Mouse (Mus musculus) liver, postnatal 0 days (tissue): ENCODE data around the gene Dpy19l3.

ENCODE experiments used
- CTCF ChIP-seq: sonication (generic); IDR thresholded peaks from 2 replicates; pipeline ENCODE4 v1.5.1; 2016; ENCODE audit warnings: antibody characterized with exemption, low read depth
- EP300 ChIP-seq: IDR thresholded peaks from 2 replicates; pipeline ENCODE4 v1.6.1; 2016; ENCODE audit warnings: antibody characterized with exemption, low read depth, mild to moderate bottlenecking

- TF ChIP-seq CTCF (no peak), EP300 (no peak)
Measured at GRCm38 (mm10) chr7:35745281-35745702, 9.0 kb downstream of the Dpy19l3 start.
